Mouse (Mus musculus) cerebellum, postnatal 36 days (tissue): ENCODE measurements at regions not wholly inside any gene's neighbourhood (a gene's known extent, or its start where the extent isn't known, plus 50 kb on each side); places are given as distances from the start of the nearest gene placed in this dataset.
"Not testable (repeated sequence)": the region's sequence is repeated elsewhere in the genome, so short reads cannot be mapped to it uniquely, and the experiment has no call there.

Experiments
- DNase-seq, 2 experiments: peaks; one replicate each; pipeline ENCODE4 v3.0.0; 2021 to 2022; ENCODE audit warnings: mixed read lengths in 2 of 2

- no peak for DNase-seq
Observed at GRCm38 (mm10) chr12:65424506-65424905, 199.2 kb downstream of the Wdr20rt start.

DNA sequence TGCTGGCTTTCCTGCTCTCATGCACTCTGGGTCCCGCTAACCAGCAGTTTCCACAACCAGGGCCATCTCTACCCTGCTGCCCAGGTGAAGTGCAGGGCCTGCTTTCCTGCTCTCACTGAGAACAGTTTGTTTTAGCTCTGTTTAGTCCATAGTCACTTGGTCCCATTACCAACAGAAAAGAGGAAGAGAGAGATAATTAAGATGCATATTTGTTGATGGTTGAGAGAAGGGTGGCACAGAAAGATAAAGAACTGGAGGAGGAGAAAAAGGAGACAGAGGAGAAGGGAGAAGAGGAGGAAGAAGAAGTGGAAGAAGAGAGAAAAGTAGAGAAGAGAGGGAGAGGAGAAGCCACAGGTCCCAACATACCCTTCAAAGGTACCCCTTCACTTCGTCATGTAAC lies 200.1 kb downstream of the Wdr20rt start:
- no peak for DNase-seq

GRCm38 (mm10) chr12:65426884-65427283 lies 201.6 kb downstream of the Wdr20rt start:
- DNase-seq, result no peak

- DNase-seq, result no peak
Observed at GRCm38 (mm10) chr12:65428214-65428981, 203.1 kb downstream of the Wdr20rt start.

GRCm38 (mm10) chr12:65450845-65451244 lies 225.5 kb downstream of the Wdr20rt start:
- no peak for DNase-seq

- no peak for DNase-seq
Observed at GRCm38 (mm10) chr12:65455683-65456082, 230.4 kb downstream of the Wdr20rt start.

DNA sequence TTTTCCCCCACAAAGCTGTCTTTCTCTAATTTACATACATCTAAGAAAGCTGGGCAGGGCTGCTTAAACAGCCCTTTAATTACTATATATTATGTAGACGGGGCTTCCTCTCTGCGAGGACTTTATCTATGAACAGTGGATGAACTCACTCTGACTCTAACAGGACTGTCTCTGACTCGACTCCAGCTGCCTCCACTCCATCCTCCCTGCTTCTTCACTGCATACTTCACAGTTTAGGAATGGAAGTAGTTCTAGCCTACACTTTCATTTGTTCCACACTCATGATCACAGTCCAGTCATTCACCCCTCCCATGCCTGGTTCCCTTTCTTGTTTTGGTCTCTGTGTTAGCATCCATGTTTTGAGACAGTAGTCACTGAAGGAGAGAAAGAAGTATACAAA lies 231.6 kb downstream of the Wdr20rt start:
- DNase-seq, result no peak

- no peak for DNase-seq
Observed at GRCm38 (mm10) chr12:65464246-65464645, 238.9 kb downstream of the Wdr20rt start.

DNA sequence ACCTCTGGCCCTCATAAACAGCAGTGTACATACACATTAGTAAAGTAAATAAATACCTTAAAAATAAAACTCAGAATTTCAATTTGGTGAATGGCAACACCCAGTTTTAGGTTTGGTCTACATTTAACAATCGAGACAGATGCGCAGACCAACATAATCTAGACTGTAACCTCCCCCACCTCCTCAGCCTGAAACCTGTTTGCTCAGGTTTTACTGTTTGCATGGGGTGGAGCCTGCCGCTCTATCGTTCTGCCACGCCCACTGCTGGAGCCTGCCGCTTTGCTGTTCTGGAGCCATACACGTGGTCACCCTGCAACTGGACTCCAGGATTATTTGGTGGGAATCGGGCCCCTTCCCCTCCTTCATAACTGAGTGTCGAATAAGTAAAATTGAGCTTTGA lies 253.4 kb downstream of the Wdr20rt start:
- DNase-seq, result not testable (repeated sequence)

- DNase-seq, result no peak
Observed at GRCm38 (mm10) chr12:65480829-65481228, 255.5 kb downstream of the Wdr20rt start.

GRCm38 (mm10) chr12:65491092-65491491 lies 265.8 kb downstream of the Wdr20rt start:
- DNase-seq, result no peak

DNA sequence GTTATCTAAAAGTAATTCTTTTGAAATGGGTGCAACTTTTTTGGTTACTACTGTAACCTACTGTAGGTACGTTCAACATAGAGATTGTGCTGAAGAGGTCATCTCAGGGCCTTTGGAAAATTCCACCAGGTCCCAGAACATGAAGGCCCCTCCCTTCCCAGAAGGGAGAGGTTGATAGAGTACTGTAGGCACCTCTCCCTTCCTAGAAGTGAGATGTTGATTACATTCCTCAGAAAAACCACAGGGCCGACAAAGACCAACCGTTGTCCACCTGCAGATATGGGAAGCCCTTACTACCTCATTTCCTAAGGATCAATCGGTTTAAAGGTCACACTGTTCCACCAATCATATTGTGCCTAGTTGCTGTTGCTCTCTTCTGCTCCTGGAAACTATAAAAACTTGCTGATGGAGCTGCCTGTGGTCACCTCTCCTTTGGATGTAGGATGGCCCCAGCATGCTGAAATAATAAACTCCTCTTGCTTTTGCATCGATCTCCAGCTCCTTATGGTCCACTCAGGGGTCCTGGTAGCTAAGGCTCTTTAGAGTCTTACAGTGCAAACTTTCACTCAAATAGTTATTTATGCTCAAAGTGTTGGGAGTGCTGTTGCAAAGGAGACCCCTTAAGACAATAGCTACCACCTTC lies 269.2 kb downstream of the Wdr20rt start:
- DNase-seq, result no peak

DNA sequence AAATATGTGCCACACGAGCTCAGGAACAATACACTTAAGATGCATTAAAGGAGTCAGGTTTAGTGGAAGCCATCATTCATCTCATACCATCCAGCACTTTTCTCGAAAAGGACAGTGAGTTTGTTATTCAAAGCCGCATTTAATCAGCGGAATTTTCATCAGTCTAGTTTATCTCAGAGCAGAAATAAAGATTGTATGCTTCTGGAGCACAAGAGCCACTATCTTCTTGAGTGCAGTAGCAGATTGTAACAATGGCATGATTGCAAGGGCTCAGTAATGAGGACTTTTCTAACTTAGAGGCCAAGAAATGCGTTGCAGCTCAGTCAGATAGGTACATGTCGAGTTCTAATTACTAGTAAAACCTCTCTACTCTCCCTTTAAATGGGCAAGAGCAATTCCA lies 271.3 kb downstream of the Wdr20rt start:
- DNase-seq, result no peak

GRCm38 (mm10) chr12:65497602-65498001 lies 272.3 kb downstream of the Wdr20rt start:
- no peak for DNase-seq

GRCm38 (mm10) chr12:65501459-65501858 lies 276.1 kb downstream of the Wdr20rt start:
- DNase-seq, result no peak

DNA sequence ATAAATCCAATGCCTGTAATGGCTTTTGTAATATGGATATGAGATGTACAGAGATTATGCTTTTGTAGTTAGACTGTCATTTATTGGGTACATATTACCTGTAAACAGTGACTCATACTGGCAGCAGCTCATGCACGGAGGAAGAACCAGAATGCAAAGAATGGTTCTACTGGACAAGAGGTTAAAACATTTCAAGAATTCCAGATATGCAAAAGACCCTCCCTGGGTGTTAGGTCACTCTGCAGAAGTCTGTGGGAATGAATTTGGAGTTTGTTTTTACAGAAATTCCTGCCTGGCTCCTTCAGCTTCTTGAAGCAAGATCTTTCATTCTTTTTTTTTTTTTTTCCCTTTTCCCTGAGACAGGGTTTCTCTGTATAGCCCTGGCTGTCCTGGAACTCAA lies 276.7 kb downstream of the Wdr20rt start:
- no peak for DNase-seq

GRCm38 (mm10) chr12:65513070-65513469 lies 287.8 kb downstream of the Wdr20rt start:
- DNase-seq, result no peak

- no peak for DNase-seq
Observed at GRCm38 (mm10) chr12:65534142-65534690, 308.9 kb downstream of the Wdr20rt start.

DNA sequence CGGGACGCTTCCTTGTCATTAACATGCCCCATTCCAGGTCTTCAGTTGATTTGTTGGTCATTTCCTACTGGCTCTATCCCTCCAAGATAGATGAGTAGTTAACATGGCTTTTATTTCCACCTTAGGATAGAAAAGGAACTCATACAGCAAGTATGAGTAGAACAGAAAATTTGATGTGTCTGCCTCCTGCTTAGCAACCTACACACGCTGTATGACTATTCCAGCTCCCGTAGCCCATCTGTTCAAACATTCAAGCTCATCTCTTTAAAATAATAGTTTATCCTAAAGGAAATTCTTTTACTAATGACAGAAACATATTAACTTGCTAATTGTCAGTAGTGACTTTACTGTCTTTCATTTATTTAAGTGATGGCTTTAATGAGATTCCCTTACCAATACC lies 323.0 kb downstream of the Wdr20rt start:
- DNase-seq, result no peak

DNA sequence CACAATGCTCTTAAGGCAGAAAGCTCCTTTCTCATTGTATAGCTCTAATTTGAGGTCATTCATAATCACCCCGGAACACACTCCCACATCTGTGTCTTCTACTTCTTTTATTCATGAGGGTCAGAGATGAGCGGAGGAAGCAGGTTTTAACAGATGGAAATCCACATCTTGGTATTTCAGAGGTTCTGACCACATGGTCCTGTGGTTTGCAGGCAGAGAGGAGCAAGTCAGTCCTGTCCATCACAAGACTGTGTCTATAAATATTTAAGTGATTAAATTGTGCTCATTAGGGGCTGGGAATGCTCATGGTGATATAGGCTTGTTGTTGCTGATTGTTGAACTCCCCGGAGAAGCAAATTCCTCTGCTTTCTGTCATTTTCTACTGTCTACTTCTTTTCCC lies 326.9 kb downstream of the Wdr20rt start:
- no peak for DNase-seq

DNA sequence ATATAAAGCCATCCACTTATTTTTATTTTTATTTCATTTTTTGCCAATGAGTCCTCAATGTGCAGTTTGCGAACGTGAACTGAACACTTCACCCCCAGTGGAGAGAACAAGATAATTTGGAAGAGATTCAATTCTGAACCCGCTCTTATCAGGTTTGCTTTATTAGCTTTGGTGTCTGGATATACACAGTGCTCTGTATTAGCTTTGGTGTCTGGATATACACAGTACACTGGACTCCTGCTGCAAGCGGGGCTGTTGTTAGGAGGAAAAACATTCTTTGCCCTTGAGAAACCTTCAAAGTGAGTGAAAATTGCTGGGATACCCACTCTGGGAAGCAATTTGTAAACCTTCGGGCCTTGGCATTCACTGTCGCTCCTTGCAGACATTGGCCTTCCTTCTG lies 333.7 kb downstream of the Wdr20rt start:
- DNase-seq, result no peak

DNA sequence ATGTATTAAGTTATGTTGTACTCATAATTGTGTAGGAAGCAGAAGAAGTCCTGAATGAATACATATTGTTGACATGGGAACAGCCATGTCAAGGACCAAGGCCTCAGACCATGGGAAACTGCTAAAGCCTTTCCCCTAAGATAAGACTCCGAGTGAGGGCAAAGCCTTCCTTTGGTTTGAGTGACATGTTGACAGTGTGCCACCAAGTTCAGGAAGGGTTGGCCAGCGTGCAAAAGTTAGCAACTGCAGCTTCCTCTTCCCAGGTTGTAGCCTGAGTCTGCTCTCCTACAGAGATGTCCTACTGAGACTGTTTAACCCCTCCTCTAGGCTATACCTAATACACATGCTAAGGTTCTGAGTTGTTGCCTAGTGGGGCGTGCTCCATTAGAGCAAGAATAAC lies 334.5 kb downstream of the Wdr20rt start:
- DNase-seq, result no peak

- no peak for DNase-seq
Observed at GRCm38 (mm10) chr12:65571633-65572032, 346.3 kb downstream of the Wdr20rt start.

DNA sequence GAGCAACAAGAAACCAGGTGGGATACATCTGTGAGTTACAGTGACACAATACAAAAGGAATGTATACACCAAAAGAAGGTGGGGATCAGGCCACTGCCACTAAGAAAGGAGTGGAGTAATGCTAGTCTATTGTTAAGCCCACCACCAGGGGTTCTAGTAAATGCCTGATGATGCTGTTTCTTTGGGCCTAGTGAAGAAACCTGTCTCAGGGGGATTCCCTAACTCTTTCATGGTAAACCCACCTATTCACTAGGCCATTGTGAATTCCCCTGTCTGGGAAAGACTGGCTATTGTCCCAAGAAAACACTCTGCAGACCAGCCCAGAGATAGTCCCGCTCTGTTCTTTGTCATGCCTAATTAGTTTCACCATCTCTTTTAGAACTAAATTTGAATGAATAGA lies 368.2 kb downstream of the Wdr20rt start:
- DNase-seq, result no peak
